Mouse (Mus musculus): ENCODE measurements around the gene Cbll1. TPM values are rescaled to one million over a fixed set of nuclear protein-coding genes. Genes with fewer than 3 reads are reported as not detected.

Gene Cbll1
- 37.6 TPM for polyA plus RNA-seq (2014; fragmentation: Illumina TruSeq; extraction: RNeasy Lipid Tissue Mini Kit (QIAGEN cat#74804); ENCODE audit: low read depth, low replicate concordance)

DNA sequence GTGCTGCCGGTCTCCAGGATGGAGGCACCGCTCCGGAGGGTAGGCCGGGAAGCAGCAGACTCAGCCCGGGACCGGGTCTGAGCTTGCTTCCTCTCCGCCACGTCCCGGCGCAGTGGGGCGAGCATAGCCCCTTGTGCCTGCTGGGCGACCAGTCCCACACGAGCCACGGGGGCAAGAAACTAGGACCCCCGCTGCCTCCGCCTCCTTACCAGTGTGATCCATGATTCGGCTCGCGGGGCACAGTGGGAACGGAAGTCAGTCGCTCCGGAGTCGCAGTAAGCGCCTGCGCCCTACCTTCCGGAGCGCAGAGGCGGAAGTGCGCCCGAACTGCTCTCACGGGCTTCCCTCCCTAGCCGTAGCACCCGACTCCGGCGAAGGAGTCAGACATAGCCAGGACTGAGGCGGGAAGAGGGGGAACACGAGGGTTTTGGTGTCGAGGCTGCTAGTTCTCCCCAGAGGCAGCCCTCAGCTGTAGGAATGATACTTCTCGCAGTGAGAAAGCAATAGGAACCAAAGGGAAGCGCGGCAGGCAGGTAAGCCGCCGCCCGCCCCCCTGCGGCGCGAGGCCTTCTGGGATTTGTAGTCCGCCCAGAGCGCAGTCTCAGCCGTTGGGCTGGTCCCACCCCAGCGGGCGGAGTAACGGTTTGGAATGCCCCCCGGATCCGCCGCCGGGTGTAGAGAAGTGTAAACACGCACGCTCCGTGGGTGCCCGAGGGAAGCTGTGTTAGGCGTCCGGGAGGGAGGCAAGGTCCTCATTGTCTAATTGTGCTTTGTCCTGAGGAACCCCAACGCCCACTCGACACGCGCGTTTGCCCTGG, at the start of gene Cbll1:
Gene Cbll1, minus strand, starts transcription at position 303 of the 818 bp plus-strand sequence.

Other genes with a start within 250 kb of the Cbll1 start
- gene Lamb1, start 234.4 kb downstream of the Cbll1 start, polyA plus RNA-seq (2014; fragmentation: Illumina TruSeq; extraction: RNeasy Lipid Tissue Mini Kit (QIAGEN cat#74804); ENCODE audit: low read depth, low replicate concordance): 48.6 TPM
- 1,052 TPM for gene Dld, start 148.2 kb downstream of the Cbll1 start, polyA plus RNA-seq (2014; fragmentation: Illumina TruSeq; extraction: RNeasy Lipid Tissue Mini Kit (QIAGEN cat#74804); ENCODE audit: low read depth, low replicate concordance)
- gene Slc26a3, start 108.7 kb downstream of the Cbll1 start, polyA plus RNA-seq (2014; fragmentation: Illumina TruSeq; extraction: RNeasy Lipid Tissue Mini Kit (QIAGEN cat#74804); ENCODE audit: low read depth, low replicate concordance): 0.29 TPM
- gene Slc26a4, start 60.4 kb upstream of the Cbll1 start, polyA plus RNA-seq (2014; fragmentation: Illumina TruSeq; extraction: RNeasy Lipid Tissue Mini Kit (QIAGEN cat#74804); ENCODE audit: low read depth, low replicate concordance): 4.3 TPM
- 147 TPM for gene Bcap29, start 135.0 kb upstream of the Cbll1 start, polyA plus RNA-seq (2014; fragmentation: Illumina TruSeq; extraction: RNeasy Lipid Tissue Mini Kit (QIAGEN cat#74804); ENCODE audit: low read depth, low replicate concordance)
- gene Dus4l, start 155.2 kb upstream of the Cbll1 start, polyA plus RNA-seq (2014; fragmentation: Illumina TruSeq; extraction: RNeasy Lipid Tissue Mini Kit (QIAGEN cat#74804); ENCODE audit: low read depth, low replicate concordance): 13.2 TPM
- 91.7 TPM for gene Cog5, start 155.3 kb upstream of the Cbll1 start, polyA plus RNA-seq (2014; fragmentation: Illumina TruSeq; extraction: RNeasy Lipid Tissue Mini Kit (QIAGEN cat#74804); ENCODE audit: low read depth, low replicate concordance)
- 38.0 TPM for gene Gpr22, start 214.3 kb upstream of the Cbll1 start, polyA plus RNA-seq (2014; fragmentation: Illumina TruSeq; extraction: RNeasy Lipid Tissue Mini Kit (QIAGEN cat#74804); ENCODE audit: low read depth, low replicate concordance)